Mouse (Mus musculus) heart, embryonic 11.5 days (tissue): ENCODE data around the gene Cldn9. TPM values are rescaled to one million over a fixed set of nuclear protein-coding genes. Genes with fewer than 3 reads are reported as not detected.

Experiments used
- ATAC-seq: fragments of 200-750 bp; cut with Nextera tagmentation; replicated peaks from 2 replicates; pipeline ENCODE4 v1.8.0; 2017; ENCODE audit warnings: moderate library complexity; ENCODE audit not compliant: insufficient number of reproducible peaks, low FRiP score, low TSS enrichment
- H3K27ac ChIP-seq: fragments of 300-500 bp; sonication (generic); 2 replicates; pipeline ENCODE4 v1.5.1; 2014; ENCODE audit warnings: mild to moderate bottlenecking, low read depth, low read length
- H3K27me3 ChIP-seq: fragments of 300-500 bp; sonication (generic); 2 replicates; pipeline ENCODE4 v1.6.1; 2014; ENCODE audit warnings: mild to moderate bottlenecking, low read length, mixed read lengths; ENCODE audit not compliant: control insufficient read depth, insufficient read depth
- H3K36me3 ChIP-seq: fragments of 300-500 bp; sonication (generic); 2 replicates; pipeline ENCODE4 v1.6.1; 2014; ENCODE audit warnings: mild to moderate bottlenecking, low read length, moderate library complexity, mixed read lengths; ENCODE audit not compliant: control insufficient read depth, insufficient read depth
- H3K4me1 ChIP-seq: fragments of 300-500 bp; sonication (generic); 2 replicates; pipeline ENCODE4 v1.6.1; 2014; ENCODE audit warnings: low read length; ENCODE audit not compliant: control insufficient read depth, insufficient read depth
- H3K4me2 ChIP-seq: fragments of 300-500 bp; sonication (generic); 2 replicates; pipeline ENCODE4 v1.6.1; 2014; ENCODE audit warnings: mild to moderate bottlenecking, moderate library complexity
- H3K4me3 ChIP-seq: fragments of 300-500 bp; sonication (generic); 2 replicates; pipeline ENCODE4 v1.5.1; 2014; ENCODE audit warnings: low read depth, low read length
- H3K9ac ChIP-seq: fragments of 300-500 bp; sonication (generic); 2 replicates; pipeline ENCODE4 v1.6.1; 2014; ENCODE audit warnings: mild to moderate bottlenecking, low read depth, low read length, moderate library complexity
- H3K9me3 ChIP-seq: fragments of 300-500 bp; sonication (generic); replicated peaks from 2 replicates; pipeline ENCODE4 v1.6.1; 2016; ENCODE audit warnings: low read length; ENCODE audit not compliant: control insufficient read depth
- WGBS: fragments of 180-500 bp; shearing (Covaris S2); extraction: QIAGEN DNeasy Blood & Tissue Kit; methylation state at CpG from one replicate; pipeline ENCODE4 v1.1.7; 2014; ENCODE audit not compliant: insufficient replicate concordance; 5-methylcytosine and 5-hydroxymethylcytosine counted together
- polyA plus RNA-seq: library from polyadenylated mRNA; unstranded; fragments of >200 nt; fragmentation: Nextera tagmentation; extraction: Ambion mirVana; gene quantifications from 2 replicates; pipeline ENCODE4 v1.2.1, GENCODE M21; 2014

The Cldn9 gene
- 0.25 and 0.46 TPM in 2 replicates for polyA plus RNA-seq

GRCm38 (mm10) chr17:23683856-23684672 is at the start of gene Cldn9:
Gene Cldn9, minus strand, starts transcription at chr17:23684026.
- Histone ChIP-seq H3K4me3 (no peak within 1 kb of the TSS), H3K9ac (no peak within 1 kb of the TSS), H3K4me1 (no peaks in the 10 kb centered on the region; the same call in 1 of the 2 replicates), H3K9me3 (no peaks in the 10 kb centered on the region), H3K4me2 (no peak within 1 kb of the TSS), H3K27ac (no peak within 1 kb of the TSS), H3K27me3 (peaks cover 63% of the 10 kb centered on the region), H3K36me3 (no peaks in the 10 kb centered on the region)
- ATAC-seq, result no peak
- 22% methylated on average over 15 of the region's 15 CpGs for WGBS

- Histone ChIP-seq H3K27me3 (peaks cover under 1% of the 10 kb centered on the region; the same call in 1 of the 2 replicates), H3K9me3 (no peaks in the 10 kb centered on the region), H3K27ac (no peak overlapping the region), H3K4me3 (no peak overlapping the region), H3K36me3 (peaks cover 9% of the 10 kb centered on the region), H3K4me1 (peaks cover 3% of the 10 kb centered on the region; the same call in 1 of the 2 replicates), H3K4me2 (no peak overlapping the region), H3K9ac (no peak overlapping the region)
- ATAC-seq, result no peak
- 61% methylated on average over 1 of the region's 1 CpGs for WGBS
These were observed 46.6 kb upstream of the Cldn9 start for GRCm38 (mm10) chr17:23730441-23730840.

GRCm38 (mm10) chr17:23726758-23727142 is 42.9 kb upstream of the Cldn9 start:
- Histone ChIP-seq H3K36me3 (no peaks in the 10 kb centered on the region), H3K9me3 (no peaks in the 10 kb centered on the region), H3K4me1 (peaks cover 3% of the 10 kb centered on the region; the same call in 1 of the 2 replicates), H3K27me3 (no peaks in the 10 kb centered on the region), H3K4me2 (peak overlapping the region; percentile 77), H3K4me3 (peak overlapping the region; percentile 90), H3K27ac (peak overlapping the region; percentile 95), H3K9ac (peak overlapping the region; percentile 89)
- peak; percentile 90 for ATAC-seq
- WGBS, result under 1% methylated on average over 20 of the region's 20 CpGs

- H3K4me3 ChIP-seq, result peak within 1 kb of the TSS; percentile 90
- H3K4me1 ChIP-seq, result peaks cover 3% of the 10 kb centered on the region; the same call in 1 of the 2 replicates
- peak within 1 kb of the TSS; percentile 77 for H3K4me2 ChIP-seq
- H3K27ac ChIP-seq, result peak within 1 kb of the TSS; percentile 95
- no peaks in the 10 kb centered on the region for H3K36me3 ChIP-seq
- H3K9ac ChIP-seq, result peak within 1 kb of the TSS; percentile 89
- H3K9me3 ChIP-seq, result no peaks in the 10 kb centered on the region
- no peaks in the 10 kb centered on the region for H3K27me3 ChIP-seq
- WGBS, result 1% methylated on average over 70 of the region's 73 CpGs
- peak; percentile 94 for ATAC-seq
These were observed 42.4 kb upstream of the Cldn9 start, which contains the start of gene Pkmyt1 for GRCm38 (mm10) chr17:23725999-23726757. Gene Pkmyt1, plus strand, starts transcription at chr17:23726336.

- H3K4me1 ChIP-seq, result peaks cover 3% of the 10 kb centered on the region; the same call in 1 of the 2 replicates
- 61% methylated on average over 4 of the region's 4 CpGs for WGBS
- H3K36me3 ChIP-seq, result no peaks in the 10 kb centered on the region
- H3K9ac ChIP-seq, result peak overlapping the region; percentile 89; the same call in 1 of the 2 replicates
- peak overlapping the region; percentile 95 for H3K27ac ChIP-seq
- peak overlapping the region; percentile 90 for H3K4me3 ChIP-seq
- no peaks in the 10 kb centered on the region for H3K9me3 ChIP-seq
- H3K27me3 ChIP-seq, result peaks cover 3% of the 10 kb centered on the region; the same call in 1 of the 2 replicates
- no peak for ATAC-seq
- peak overlapping the region; percentile 77 for H3K4me2 ChIP-seq
These were observed 41.7 kb upstream of the Cldn9 start for GRCm38 (mm10) chr17:23725477-23725876.

- Histone ChIP-seq H3K4me2 (no peak within 1 kb of the TSS), H3K9me3 (no peaks in the 10 kb centered on the region), H3K4me3 (no peak within 1 kb of the TSS), H3K9ac (no peak within 1 kb of the TSS), H3K27ac (no peak within 1 kb of the TSS), H3K36me3 (no peaks in the 10 kb centered on the region), H3K27me3 (peaks cover 6% of the 10 kb centered on the region; the same call in 1 of the 2 replicates), H3K4me1 (peaks cover 3% of the 10 kb centered on the region; the same call in 1 of the 2 replicates)
- ATAC-seq, result no peak
- WGBS, result 56% methylated on average over 7 of the region's 7 CpGs
These were observed 38.7 kb upstream of the Cldn9 start, which contains the start of gene 1520401A03Rik for GRCm38 (mm10) chr17:23722376-23723125. Gene 1520401A03Rik, minus strand, starts transcription at chr17:23722783.

- Histone ChIP-seq H3K36me3 (no peaks in the 10 kb centered on the region), H3K4me2 (no peak overlapping the region), H3K27me3 (peaks cover 7% of the 10 kb centered on the region; the same call in 1 of the 2 replicates), H3K27ac (no peak overlapping the region), H3K9me3 (no peaks in the 10 kb centered on the region), H3K4me3 (no peak overlapping the region), H3K9ac (no peak overlapping the region), H3K4me1 (peaks cover 3% of the 10 kb centered on the region; the same call in 1 of the 2 replicates)
- ATAC-seq, result no peak
- WGBS, result 85% methylated on average over 2 of the region's 2 CpGs
These were observed 38.1 kb upstream of the Cldn9 start for GRCm38 (mm10) chr17:23721886-23722285.

GRCm38 (mm10) chr17:23719455-23719854 is 35.6 kb upstream of the Cldn9 start:
- H3K36me3 ChIP-seq, result no peaks in the 10 kb centered on the region
- peaks cover 10% of the 10 kb centered on the region; the same call in 1 of the 2 replicates for H3K27me3 ChIP-seq
- no peak overlapping the region for H3K27ac ChIP-seq
- no peaks in the 10 kb centered on the region for H3K4me1 ChIP-seq
- H3K9me3 ChIP-seq, result no peaks in the 10 kb centered on the region
- no peak overlapping the region for H3K4me2 ChIP-seq
- 36% methylated on average over 1 of the region's 1 CpGs for WGBS
- no peak for ATAC-seq
- H3K9ac ChIP-seq, result no peak overlapping the region
- H3K4me3 ChIP-seq, result no peak overlapping the region
